Mouse (Mus musculus): ENCODE measurements at regions not wholly inside any gene's neighbourhood (a gene's known extent, or its start where the extent isn't known, plus 50 kb on each side); places are given as distances from the start of the nearest gene placed in this dataset.

GRCm38 (mm10) chr17:70924565-70925220 is 71.3 kb upstream of the Tgif1 start:
- DNase-seq (ENCODE audit: low spot score): peak; percentile 36
- TF ChIP-seq POLR2AphosphoS5 (IDR thresholded peaks at IDR 0.05; ENCODE audit: insufficient replicate concordance, low read depth, low read length): no peak
- TF ChIP-seq TAL1 (conservative IDR thresholded peaks at IDR 0.05; ENCODE audit: low read depth, low read length): no peak
- no peak for TF ChIP-seq GATA1 (IDR thresholded peaks at IDR 0.05; ENCODE audit: borderline replicate concordance, low read length)
- TF ChIP-seq GATA2 (IDR thresholded peaks at IDR 0.05; ENCODE audit: borderline replicate concordance, low read depth, low read length): no peak
- no peak for TF ChIP-seq CTCF (IDR thresholded peaks at IDR 0.05; ENCODE audit: low read depth, low read length)
- Histone ChIP-seq H3K36me3 (replicated peaks) (peaks cover 14% of the 10 kb centered on the region), H3K9me3 (replicated peaks) (no peaks in the 10 kb centered on the region), H3K27me3 (ENCODE audit: insufficient read depth, low read length) (peaks cover 7% of the 10 kb centered on the region; the same call in 1 of the 2 replicates), H3K4me3 (ENCODE audit: low read depth, low read length) (peak overlapping the region; percentile 57), H3K4me1 (ENCODE audit: insufficient read depth, low read depth, low read length) (0 out of 2 replicates have a peak, but pooled peaks cover 4% of the 10 kb centered on the region)
- ATAC-seq (ENCODE audit: extremely low read depth, insufficient number of reproducible peaks, low FRiP score, poor library complexity, severe bottlenecking): peak; percentile 66

GRCm38 (mm10) chr17:70921681-70922080 is 68.3 kb upstream of the Tgif1 start:
- ATAC-seq (ENCODE audit: extremely low read depth, insufficient number of reproducible peaks, low FRiP score, poor library complexity, severe bottlenecking): no peak
- H3K27me3 ChIP-seq (ENCODE audit: insufficient read depth, low read length): peaks cover 7% of the 10 kb centered on the region; the same call in 1 of the 2 replicates
- TF ChIP-seq TAL1 (conservative IDR thresholded peaks at IDR 0.05; ENCODE audit: low read depth, low read length): no peak
- H3K4me3 ChIP-seq (ENCODE audit: low read depth, low read length): no peak overlapping the region
- peaks cover 27% of the 10 kb centered on the region for H3K36me3 ChIP-seq (replicated peaks)
- H3K4me1 ChIP-seq (ENCODE audit: insufficient read depth, low read depth, low read length): peaks cover 16% of the 10 kb centered on the region
- no peaks in the 10 kb centered on the region for H3K9me3 ChIP-seq (replicated peaks)
- no peak for DNase-seq (ENCODE audit: low spot score)

- no peak for ATAC-seq (ENCODE audit: extremely low read depth, insufficient number of reproducible peaks, low FRiP score, poor library complexity, severe bottlenecking)
- TF ChIP-seq GATA1 (IDR thresholded peaks at IDR 0.05; ENCODE audit: borderline replicate concordance, low read length) (no peak), TAL1 (conservative IDR thresholded peaks at IDR 0.05; ENCODE audit: low read depth, low read length) (no peak), POLR2AphosphoS5 (IDR thresholded peaks at IDR 0.05; ENCODE audit: insufficient replicate concordance, low read depth, low read length) (no peak), GATA2 (IDR thresholded peaks at IDR 0.05; ENCODE audit: borderline replicate concordance, low read depth, low read length) (no peak), CTCF (IDR thresholded peaks at IDR 0.05; ENCODE audit: low read depth, low read length) (no peak)
- H3K36me3 ChIP-seq (replicated peaks): peaks cover 30% of the 10 kb centered on the region
Observed at GRCm38 (mm10) chr17:70920181-70920580, 66.8 kb upstream of the Tgif1 start.

GRCm38 (mm10) chr17:70917183-70917935 is 64.0 kb upstream of the Tgif1 start:
- peaks cover 28% of the 10 kb centered on the region for H3K36me3 ChIP-seq (replicated peaks)
- peaks cover 18% of the 10 kb centered on the region for H3K4me1 ChIP-seq (ENCODE audit: insufficient read depth, low read depth, low read length)
- H3K9me3 ChIP-seq (replicated peaks): no peaks in the 10 kb centered on the region
- TF ChIP-seq TAL1 (conservative IDR thresholded peaks at IDR 0.05; ENCODE audit: low read depth, low read length) (no peak), CTCF (IDR thresholded peaks at IDR 0.05; ENCODE audit: low read depth, low read length) (no peak), GATA1 (IDR thresholded peaks at IDR 0.05; ENCODE audit: borderline replicate concordance, low read length) (no peak), POLR2AphosphoS5 (IDR thresholded peaks at IDR 0.05; ENCODE audit: insufficient replicate concordance, low read depth, low read length) (no peak; the same call in 1 of the 2 replicates), GATA2 (IDR thresholded peaks at IDR 0.05; ENCODE audit: borderline replicate concordance, low read depth, low read length) (no peak)
- ATAC-seq (ENCODE audit: extremely low read depth, insufficient number of reproducible peaks, low FRiP score, poor library complexity, severe bottlenecking) (no peak), DNase-seq (ENCODE audit: low spot score) (no peak)
- H3K27me3 ChIP-seq (ENCODE audit: insufficient read depth, low read length): peaks cover 7% of the 10 kb centered on the region; the same call in 1 of the 2 replicates
- no peak overlapping the region for H3K4me3 ChIP-seq (ENCODE audit: low read depth, low read length)

More at GRCm38 (mm10) chr17:70920181-70920580, 66.8 kb upstream of the Tgif1 start:
- Histone ChIP-seq H3K9me3 (replicated peaks) (no peaks in the 10 kb centered on the region), H3K4me1 (ENCODE audit: insufficient read depth, low read depth, low read length) (peaks cover 22% of the 10 kb centered on the region), H3K4me3 (ENCODE audit: low read depth, low read length) (no peak overlapping the region), H3K27me3 (ENCODE audit: insufficient read depth, low read length) (peaks cover 7% of the 10 kb centered on the region; the same call in 1 of the 2 replicates)
- DNase-seq (ENCODE audit: low spot score): no peak

- H3K27me3 ChIP-seq (ENCODE audit: insufficient read depth, low read length): peaks cover 3% of the 10 kb centered on the region
- no peak overlapping the region for H3K4me3 ChIP-seq (ENCODE audit: low read depth, low read length)
- no peaks in the 10 kb centered on the region for H3K9me3 ChIP-seq (replicated peaks)
- DNase-seq (ENCODE audit: low spot score): no peak
- no peak for ATAC-seq (ENCODE audit: extremely low read depth, insufficient number of reproducible peaks, low FRiP score, poor library complexity, severe bottlenecking)
- H3K36me3 ChIP-seq (replicated peaks): peaks cover 24% of the 10 kb centered on the region
- TF ChIP-seq GATA1 (IDR thresholded peaks at IDR 0.05; ENCODE audit: borderline replicate concordance, low read length) (no peak), POLR2AphosphoS5 (IDR thresholded peaks at IDR 0.05; ENCODE audit: insufficient replicate concordance, low read depth, low read length) (no peak), TAL1 (conservative IDR thresholded peaks at IDR 0.05; ENCODE audit: low read depth, low read length) (no peak), CTCF (IDR thresholded peaks at IDR 0.05; ENCODE audit: low read depth, low read length) (no peak), GATA2 (IDR thresholded peaks at IDR 0.05; ENCODE audit: borderline replicate concordance, low read depth, low read length) (no peak)
- peaks cover 18% of the 10 kb centered on the region for H3K4me1 ChIP-seq (ENCODE audit: insufficient read depth, low read depth, low read length)
Observed at GRCm38 (mm10) chr17:70916089-70916750, 62.9 kb upstream of the Tgif1 start.

GRCm38 (mm10) chr17:70915445-70915844 is 62.1 kb upstream of the Tgif1 start:
- peaks cover 3% of the 10 kb centered on the region for H3K27me3 ChIP-seq (ENCODE audit: insufficient read depth, low read length)
- peaks cover 20% of the 10 kb centered on the region for H3K36me3 ChIP-seq (replicated peaks)
- ATAC-seq (ENCODE audit: extremely low read depth, insufficient number of reproducible peaks, low FRiP score, poor library complexity, severe bottlenecking) (no peak), DNase-seq (ENCODE audit: low spot score) (no peak)
- no peak overlapping the region for H3K4me3 ChIP-seq (ENCODE audit: low read depth, low read length)
- TF ChIP-seq CTCF (IDR thresholded peaks at IDR 0.05; ENCODE audit: low read depth, low read length) (no peak), POLR2AphosphoS5 (IDR thresholded peaks at IDR 0.05; ENCODE audit: insufficient replicate concordance, low read depth, low read length) (no peak), TAL1 (conservative IDR thresholded peaks at IDR 0.05; ENCODE audit: low read depth, low read length) (no peak), GATA1 (IDR thresholded peaks at IDR 0.05; ENCODE audit: borderline replicate concordance, low read length) (no peak), GATA2 (IDR thresholded peaks at IDR 0.05; ENCODE audit: borderline replicate concordance, low read depth, low read length) (no peak)
- no peaks in the 10 kb centered on the region for H3K9me3 ChIP-seq (replicated peaks)
- H3K4me1 ChIP-seq (ENCODE audit: insufficient read depth, low read depth, low read length): peaks cover 18% of the 10 kb centered on the region
